Mouse (Mus musculus): ENCODE measurements around the gene C1qbp. TPM values are rescaled to one million over a fixed set of nuclear protein-coding genes. Genes with fewer than 3 reads are reported as not detected.

C1qbp gene
- total RNA-seq (2014; rRNA removed; ENCODE audit: low replicate concordance) (10.3 and 20.6 TPM in 2 replicates), polyA plus RNA-seq (2015; fragmentation: Nextera tagmentation; extraction: Ambion mirVana) (308 and 311 TPM in 2 replicates)

DNA sequence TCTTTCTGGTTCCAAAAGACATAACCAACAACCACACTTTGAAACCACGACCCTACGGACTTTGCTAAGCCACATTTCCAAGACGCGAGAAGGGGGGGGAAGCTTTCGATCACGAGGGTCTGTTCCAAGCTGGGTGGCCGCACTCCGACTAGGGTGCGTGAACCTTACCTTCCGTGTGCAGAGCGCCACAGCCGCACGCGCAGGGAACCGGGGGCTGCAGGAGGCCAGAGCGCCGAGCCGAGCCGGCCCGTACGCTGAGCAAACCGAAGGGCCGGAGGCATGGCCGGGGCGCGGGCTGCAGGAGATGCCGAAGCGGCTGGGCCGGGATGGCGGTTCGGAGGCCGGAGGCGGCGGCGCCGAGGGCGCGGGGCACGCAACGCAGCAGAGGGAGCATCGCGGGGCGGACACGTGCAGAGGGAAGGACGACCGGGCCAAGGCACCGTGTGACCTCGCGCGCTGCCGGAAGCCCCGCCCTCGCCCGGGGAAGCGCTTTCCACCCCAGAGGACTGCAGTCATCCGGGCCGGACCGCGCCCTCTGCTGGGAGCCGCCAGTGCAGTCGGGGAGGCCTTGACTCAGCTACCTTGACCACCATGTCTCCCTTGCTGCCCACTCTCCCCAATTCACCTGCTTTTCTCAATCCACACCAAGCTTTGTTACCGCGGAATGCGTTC, at the start of gene C1qbp:
TSS of gene C1qbp (minus strand) at position 470 of the 672 bp plus-strand sequence.
- H3K4me2 ChIP-seq (ENCODE audit: low read depth, low read length), result peak within 1 kb of the TSS; percentile 85
- peak; percentile 96 for ATAC-seq (ENCODE audit: insufficient read depth, low read depth)
- H3K9me3 ChIP-seq (replicated peaks; ENCODE audit: control insufficient read depth, low read length), result no peaks in the 10 kb centered on the region
- under 1% methylated on average over 50 of the region's 64 CpGs for WGBS
- peak within 1 kb of the TSS; percentile 84 for H3K27ac ChIP-seq (ENCODE audit: low read depth)
- H3K4me1 ChIP-seq (ENCODE audit: control insufficient read depth, insufficient read depth), result peaks cover 8% of the 10 kb centered on the region; the same call in 1 of the 2 replicates
- no peaks in the 10 kb centered on the region for H3K27me3 ChIP-seq (ENCODE audit: control insufficient read depth, insufficient read depth, low read length)
- H3K9ac ChIP-seq (replicated peaks; ENCODE audit: low read depth, low read length), result peak within 1 kb of the TSS; percentile 89
- TF ChIP-seq CTCF (IDR thresholded peaks at IDR 0.05; ENCODE audit: low read depth), result peak; percentile 94
- TF ChIP-seq EP300 (IDR thresholded peaks at IDR 0.05; ENCODE audit: low read depth), result peak; percentile 89
- peak; percentile 84 for DNase-seq (ENCODE audit: low spot score)
- H3K4me3 ChIP-seq (ENCODE audit: low read depth, low read length), result peak within 1 kb of the TSS; percentile 99
- H3K36me3 ChIP-seq (replicated peaks; ENCODE audit: control insufficient read depth, insufficient read depth, low read length), result peaks cover 68% of the 10 kb centered on the region

DNA sequence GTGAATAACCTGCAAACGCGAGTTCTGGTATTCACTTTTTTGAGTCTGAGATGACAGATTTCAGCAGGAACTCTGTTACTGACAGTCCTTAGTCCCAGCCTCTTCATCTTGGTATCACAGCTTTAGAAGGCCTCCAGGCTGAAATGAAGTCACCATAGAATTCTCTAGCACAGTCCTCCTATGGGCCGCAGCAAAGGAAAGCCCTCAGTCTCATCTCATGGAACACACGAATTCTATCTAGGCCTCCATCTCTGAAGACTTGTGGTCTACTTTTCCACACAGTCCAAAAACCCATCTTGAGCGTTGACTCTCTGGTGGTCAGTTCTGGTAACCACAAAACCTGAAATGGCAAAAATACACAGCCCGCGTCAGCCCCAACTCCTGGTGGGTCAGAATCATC, 49.2 kb upstream of the C1qbp start:
- TF ChIP-seq CTCF (IDR thresholded peaks at IDR 0.05; ENCODE audit: low read depth) (no peak), EP300 (IDR thresholded peaks at IDR 0.05; ENCODE audit: low read depth) (no peak)
- Histone ChIP-seq H3K27ac (ENCODE audit: low read depth) (no peak overlapping the region), H3K9ac (replicated peaks; ENCODE audit: low read depth, low read length) (no peak overlapping the region), H3K4me2 (ENCODE audit: low read depth, low read length) (no peak overlapping the region), H3K9me3 (replicated peaks; ENCODE audit: control insufficient read depth, low read length) (no peaks in the 10 kb centered on the region), H3K4me1 (ENCODE audit: control insufficient read depth, insufficient read depth) (no peaks in the 10 kb centered on the region), H3K27me3 (ENCODE audit: control insufficient read depth, insufficient read depth, low read length) (no peaks in the 10 kb centered on the region), H3K4me3 (ENCODE audit: low read depth, low read length) (no peak overlapping the region), H3K36me3 (replicated peaks; ENCODE audit: control insufficient read depth, insufficient read depth, low read length) (peaks cover 9% of the 10 kb centered on the region)
- ATAC-seq (ENCODE audit: insufficient read depth, low read depth) (no peak), DNase-seq (ENCODE audit: low spot score) (no peak)
- 82% methylated on average over 7 of the region's 7 CpGs for WGBS

DNA sequence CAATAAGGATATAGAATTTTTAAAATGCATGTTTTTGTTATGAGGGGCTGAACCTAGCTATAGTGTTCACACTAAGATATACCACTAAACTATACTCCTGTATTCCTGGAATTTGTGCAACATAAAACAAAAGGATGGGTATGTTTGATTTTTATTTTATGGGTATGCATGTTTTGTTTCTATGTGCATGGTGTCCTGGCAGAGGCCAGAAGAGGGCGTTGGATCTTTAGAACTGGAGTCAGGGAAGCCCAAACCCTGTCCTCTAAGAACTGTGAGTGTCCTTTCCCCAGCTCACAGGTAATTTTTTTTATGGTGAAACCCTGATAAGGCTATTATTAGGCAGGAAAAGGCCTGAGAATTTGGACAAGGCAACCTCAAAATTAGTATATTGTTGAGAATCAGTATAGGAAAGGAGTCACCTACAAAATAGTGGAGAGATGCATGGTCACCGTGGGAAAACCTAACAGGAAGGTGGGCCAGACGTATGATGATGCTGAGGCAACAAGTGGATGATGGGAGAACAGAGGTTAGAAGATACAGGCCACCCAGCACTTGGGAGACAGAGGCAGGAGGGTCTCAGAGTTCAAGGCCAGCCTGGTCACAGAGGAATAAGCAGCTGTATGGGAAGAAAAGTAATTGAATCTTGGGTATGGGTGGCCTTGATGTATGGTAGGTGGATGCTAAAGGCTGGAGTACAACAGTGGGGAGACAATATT, 46.7 kb upstream of the C1qbp start:
- H3K4me1 ChIP-seq (ENCODE audit: control insufficient read depth, insufficient read depth), result no peaks in the 10 kb centered on the region
- WGBS, result 70% methylated on average over 3 of the region's 3 CpGs
- no peak for ATAC-seq (ENCODE audit: insufficient read depth, low read depth)
- TF ChIP-seq CTCF (IDR thresholded peaks at IDR 0.05; ENCODE audit: low read depth) (no peak), EP300 (IDR thresholded peaks at IDR 0.05; ENCODE audit: low read depth) (no peak)
- H3K4me2 ChIP-seq (ENCODE audit: low read depth, low read length), result no peak overlapping the region
- H3K9me3 ChIP-seq (replicated peaks; ENCODE audit: control insufficient read depth, low read length), result no peaks in the 10 kb centered on the region
- no peak overlapping the region for H3K9ac ChIP-seq (replicated peaks; ENCODE audit: low read depth, low read length)
- no peaks in the 10 kb centered on the region for H3K27me3 ChIP-seq (ENCODE audit: control insufficient read depth, insufficient read depth, low read length)
- no peak for DNase-seq (ENCODE audit: low spot score)
- no peak overlapping the region for H3K4me3 ChIP-seq (ENCODE audit: low read depth, low read length)
- no peak overlapping the region for H3K27ac ChIP-seq (ENCODE audit: low read depth)
- peaks cover 30% of the 10 kb centered on the region for H3K36me3 ChIP-seq (replicated peaks; ENCODE audit: control insufficient read depth, insufficient read depth, low read length)

DNA sequence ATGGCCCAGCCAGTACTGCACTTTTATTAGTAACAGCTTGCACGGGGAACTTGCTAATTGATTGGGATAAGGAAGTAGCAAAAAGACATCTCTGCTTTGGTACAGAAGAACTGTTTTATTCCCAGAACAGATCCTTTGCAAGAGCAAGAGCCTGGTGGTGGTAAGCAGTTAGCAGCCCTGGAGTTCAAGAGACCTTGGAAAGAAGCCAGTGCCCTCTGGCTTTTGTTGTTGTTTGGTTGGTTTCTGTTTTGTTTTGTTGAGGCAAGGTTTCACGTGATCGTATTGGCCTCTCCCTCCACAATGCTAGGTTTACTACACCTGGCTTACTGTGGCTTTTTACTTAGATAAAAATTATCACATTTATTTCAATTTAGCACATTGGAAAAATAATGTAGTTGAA, 45.5 kb upstream of the C1qbp start:
- DNase-seq (ENCODE audit: low spot score) (no peak), ATAC-seq (ENCODE audit: insufficient read depth, low read depth) (no peak)
- H3K36me3 ChIP-seq (replicated peaks; ENCODE audit: control insufficient read depth, insufficient read depth, low read length), result peaks cover 33% of the 10 kb centered on the region
- TF ChIP-seq EP300 (IDR thresholded peaks at IDR 0.05; ENCODE audit: low read depth) (no peak), CTCF (IDR thresholded peaks at IDR 0.05; ENCODE audit: low read depth) (no peak)
- 72% methylated on average over 3 of the region's 3 CpGs for WGBS
- no peak overlapping the region for H3K9ac ChIP-seq (replicated peaks; ENCODE audit: low read depth, low read length)
- H3K27me3 ChIP-seq (ENCODE audit: control insufficient read depth, insufficient read depth, low read length), result no peaks in the 10 kb centered on the region
- H3K4me2 ChIP-seq (ENCODE audit: low read depth, low read length), result no peak overlapping the region
- no peak overlapping the region for H3K4me3 ChIP-seq (ENCODE audit: low read depth, low read length)
- no peak overlapping the region for H3K27ac ChIP-seq (ENCODE audit: low read depth)
- no peaks in the 10 kb centered on the region for H3K4me1 ChIP-seq (ENCODE audit: control insufficient read depth, insufficient read depth)
- no peaks in the 10 kb centered on the region for H3K9me3 ChIP-seq (replicated peaks; ENCODE audit: control insufficient read depth, low read length)

- H3K4me3 ChIP-seq (ENCODE audit: low read depth, low read length), result peak within 1 kb of the TSS; percentile 96
- TF ChIP-seq EP300 (IDR thresholded peaks at IDR 0.05; ENCODE audit: low read depth) (peak; percentile 95), CTCF (IDR thresholded peaks at IDR 0.05; ENCODE audit: low read depth) (no peak)
- DNase-seq (ENCODE audit: low spot score) (peak; percentile 100), ATAC-seq (ENCODE audit: insufficient read depth, low read depth) (peak; percentile 99)
- H3K9me3 ChIP-seq (replicated peaks; ENCODE audit: control insufficient read depth, low read length), result no peaks in the 10 kb centered on the region
- H3K27ac ChIP-seq (ENCODE audit: low read depth), result peak within 1 kb of the TSS; percentile 89
- H3K4me1 ChIP-seq (ENCODE audit: control insufficient read depth, insufficient read depth), result peaks cover 17% of the 10 kb centered on the region
- peak within 1 kb of the TSS; percentile 93 for H3K4me2 ChIP-seq (ENCODE audit: low read depth, low read length)
- H3K9ac ChIP-seq (replicated peaks; ENCODE audit: low read depth, low read length), result peak within 1 kb of the TSS; percentile 80
- under 1% methylated on average over 70 of the region's 71 CpGs for WGBS
- peaks cover 4% of the 10 kb centered on the region; the same call in 1 of the 2 replicates for H3K36me3 ChIP-seq (replicated peaks; ENCODE audit: control insufficient read depth, insufficient read depth, low read length)
- no peaks in the 10 kb centered on the region for H3K27me3 ChIP-seq (ENCODE audit: control insufficient read depth, insufficient read depth, low read length)
These were observed 36.6 kb upstream of the C1qbp start, which contains the start of the genes Mis12 and Derl2 for GRCm38 (mm10) chr11:71019201-71020068. Gene Mis12 (plus strand): TSS chr11:71019611. Gene Derl2 (minus strand): TSS chr11:71019841.

Data from heart, postnatal 0 days (tissue).